19 mouse cellular contexts compared by ENCODE assay signal in the genomic region with DNA sequence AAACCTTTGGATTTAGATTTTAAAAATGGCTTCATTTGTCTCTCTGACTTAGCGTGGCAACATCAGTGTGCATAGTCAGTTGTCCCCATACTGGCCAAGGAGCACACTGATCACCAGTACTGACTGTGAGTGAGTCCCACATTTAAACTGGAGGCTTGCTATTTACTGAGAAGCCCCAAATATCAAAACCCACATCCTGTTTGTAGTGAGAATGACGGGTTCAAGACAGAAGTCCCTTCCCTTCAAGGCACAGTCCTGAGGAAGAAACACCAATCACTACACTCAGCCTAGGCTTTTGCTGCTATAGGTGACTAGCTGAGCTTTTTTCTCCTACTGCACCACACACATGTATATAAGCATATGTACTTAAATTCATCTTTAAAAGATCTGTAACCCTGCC.
DNase-seq lines count a peak whose midpoint lies in the region; ATAC-seq and TF ChIP-seq lines count a peak whose summit lies in the region.
"Had no signal": no experiment of that assay in that cellular context is flagged by ENCODE, and none has a peak within 500 bp of the region (broad histone marks: within the 10 kb centered on the region; RNA-seq: fewer than 3 reads in every experiment).

No protein-coding gene starts in this region.

- intact Hi-C loops in heart, postnatal 10 days (cut with DNase I): no loop called here

- no peak overlapping the region for H3K4me2 ChIP-seq in liver, postnatal 0 days (ENCODE audit: low read depth, low read length)
- H3K4me2 ChIP-seq: embryonic facial prominence, embryonic 12.5 days; forebrain, embryonic 15.5 days; heart, embryonic 11.5 days; heart, embryonic 15.5 days; hindbrain, embryonic 15.5 days had no signal

- H3K9ac ChIP-seq in liver, postnatal 0 days (replicated peaks): no peak overlapping the region
- H3K9ac ChIP-seq: embryonic facial prominence, embryonic 12.5 days; forebrain, embryonic 15.5 days; heart, embryonic 15.5 days; hindbrain, embryonic 15.5 days had no signal

- peaks cover 3% of the 10 kb centered on the region; the same call in 1 of the 2 replicates for H3K36me3 ChIP-seq in liver, postnatal 0 days (replicated peaks; ENCODE audit: insufficient read depth, low read length)
- H3K36me3 ChIP-seq: embryonic facial prominence, embryonic 12.5 days; forebrain, embryonic 15.5 days; heart, embryonic 15.5 days; hindbrain, embryonic 15.5 days had no signal

- H3K27me3 ChIP-seq in liver, postnatal 0 days (ENCODE audit: insufficient read depth, low read length): no peaks in the 10 kb centered on the region
- H3K27me3 ChIP-seq: embryonic facial prominence, embryonic 12.5 days; forebrain, embryonic 15.5 days; heart, embryonic 15.5 days; hindbrain, embryonic 15.5 days had no signal

- peak; percentile 26 for ATAC-seq in activated CD4-positive, CD25-positive, alpha-beta regulatory T cell, adult 4 months
- ATAC-seq in liver, postnatal 0 days: no peak
- ATAC-seq: forebrain, embryonic 15.5 days had no signal

- WGBS in liver, postnatal 0 days (ENCODE audit: insufficient replicate concordance): 53% methylated on average over 2 of the region's 2 CpGs

- peak; percentile 51 for DNase-seq in 416B (ENCODE audit: low read depth)
- peak; percentile 54 for DNase-seq in CD4-positive helper T cell, adult 2 months (ENCODE audit: low read depth, low spot score)
- DNase-seq in natural killer cell, adult 2 months (ENCODE audit: low spot score in 2 of 2): peak; percentile 58 to 66
- DNase-seq in heart, postnatal 10 days: no peak
- no peak for DNase-seq in gastrocnemius, adult 18-20 months (ENCODE audit: low spot score)
- DNase-seq in liver, postnatal 0 days: no peak
- DNase-seq: adrenal gland, postnatal 10 days; cerebellum, adult 11 months; cerebellum, adult 8-10 months; cerebellum, postnatal 25 days; gastrocnemius, postnatal 14 days; heart, adult 2 months; heart, postnatal 36 days had no signal

- no peak overlapping the region for H3K4me3 ChIP-seq in liver, postnatal 0 days (ENCODE audit: low read depth, low read length)
- H3K4me3 ChIP-seq: embryonic facial prominence, embryonic 12.5 days; forebrain, embryonic 15.5 days; heart, adult 2 months; heart, embryonic 15.5 days; hindbrain, embryonic 15.5 days had no signal

- peaks cover 5% of the 10 kb centered on the region for H3K4me1 ChIP-seq in liver, postnatal 0 days (ENCODE audit: insufficient read depth)
- H3K4me1 ChIP-seq: hindbrain, embryonic 15.5 days had no signal

- no peaks in the 10 kb centered on the region for H3K9me3 ChIP-seq in liver, postnatal 0 days (ENCODE audit: low read length)
- H3K9me3 ChIP-seq: embryonic facial prominence, embryonic 12.5 days; forebrain, embryonic 15.5 days; heart, embryonic 15.5 days; hindbrain, embryonic 15.5 days had no signal

- H3K27ac ChIP-seq in liver, postnatal 0 days (ENCODE audit: low read depth): no peak overlapping the region
- H3K27ac ChIP-seq: embryonic facial prominence, embryonic 12.5 days; forebrain, embryonic 15.5 days; heart, adult 2 months; heart, embryonic 15.5 days; hindbrain, embryonic 15.5 days had no signal

- no peak for TF ChIP-seq EP300 in liver, postnatal 0 days (IDR thresholded peaks at IDR 0.05; ENCODE audit: low read depth)

- TF ChIP-seq CTCF in liver, postnatal 0 days (IDR thresholded peaks at IDR 0.05; ENCODE audit: low read depth): no peak

Comparison
In these comparisons a context has a peak if more than half of its experiments do, and no peak if none do; other contexts are left out.
1. DNase-seq: peak in 416B (single experiment), CD4-positive helper T cell, adult 2 months (single experiment) and natural killer cell, adult 2 months (2 of 2); none in heart, postnatal 10 days (0 of 2), gastrocnemius, adult 18-20 months (single experiment) and liver, postnatal 0 days (single experiment).